Mouse (Mus musculus) forebrain, embryonic 14.5 days (tissue): Measurements from ENCODE around the gene Gm9918. TPM values are rescaled to one million over a fixed set of nuclear protein-coding genes. Genes with fewer than 3 reads are reported as not detected.

Source experiments
- ATAC-seq: fragments of 200-750 bp; cut with Nextera tagmentation; 2 replicates; pipeline ENCODE4 v1.8.0; 2017; ENCODE audit warnings: mild to moderate bottlenecking, moderate library complexity
- DNase-seq: peaks from one replicate; pipeline ENCODE4 v3.0.0-alpha.2; 2015; ENCODE audit warnings: low spot score
- H3K27ac ChIP-seq: fragments of 300-500 bp; sonication (generic); 2 replicates; pipeline ENCODE4 v1.5.1; 2014; ENCODE audit warnings: low read depth, mild to moderate bottlenecking, control low read depth, low read length, moderate library complexity
- H3K27me3 ChIP-seq: fragments of 300-500 bp; sonication (generic); replicated peaks from 2 replicates; pipeline ENCODE4 v1.6.1; 2014; ENCODE audit warnings: low read length, control low read depth, mixed read lengths; ENCODE audit not compliant: control insufficient read depth, insufficient read depth
- H3K36me3 ChIP-seq: fragments of 300-500 bp; sonication (generic); 2 replicates; pipeline ENCODE4 v1.6.1; 2014; ENCODE audit warnings: low read length, control low read depth; ENCODE audit not compliant: control insufficient read depth, insufficient read depth
- H3K4me1 ChIP-seq: fragments of 300-500 bp; sonication (generic); 2 replicates; pipeline ENCODE4 v1.6.1; 2014; ENCODE audit warnings: antibody characterized with exemption, low read length, control low read depth; ENCODE audit not compliant: control insufficient read depth, insufficient read depth
- H3K4me2 ChIP-seq: fragments of 300-500 bp; sonication (generic); 2 replicates; pipeline ENCODE4 v1.6.1; 2014; ENCODE audit warnings: mild to moderate bottlenecking, control low read depth, low read length
- H3K4me3 ChIP-seq: fragments of 300-500 bp; sonication (generic); 2 replicates; pipeline ENCODE4 v1.5.1; 2014; ENCODE audit warnings: low read depth, low read length, control low read depth
- H3K9ac ChIP-seq: fragments of 300-500 bp; sonication (generic); 2 replicates; pipeline ENCODE4 v1.6.1; 2014; ENCODE audit warnings: mild to moderate bottlenecking, low read length, control low read depth, moderate library complexity
- H3K9me3 ChIP-seq: fragments of 300-500 bp; sonication (generic); replicated peaks from 2 replicates; pipeline ENCODE4 v1.6.1; 2016; ENCODE audit warnings: low read length, control low read depth, mixed read lengths; ENCODE audit not compliant: control insufficient read depth
- WGBS: fragments of 180-500 bp; shearing (Covaris S2); extraction: QIAGEN DNeasy Blood & Tissue Kit; methylation state at CpG from one replicate; pipeline ENCODE4 v1.1.7; 2014; 5-methylcytosine and 5-hydroxymethylcytosine counted together
- polyA plus RNA-seq: library from polyadenylated mRNA; unstranded; fragments of >200 nt; fragmentation: Nextera tagmentation; extraction: Ambion mirVana; gene quantifications from 2 replicates; pipeline ENCODE4 v1.2.1, GENCODE M21; 2014

The Gm9918 gene
- polyA plus RNA-seq, 1 experiment from 2014 or later, result not detected

- Histone ChIP-seq H3K36me3 (no peaks in the 10 kb centered on the region), H3K4me1 (peaks cover 15% of the 10 kb centered on the region), H3K9me3 (no peaks in the 10 kb centered on the region), H3K27me3 (peaks cover 42% of the 10 kb centered on the region), H3K9ac (no peak overlapping the region; the same call in 1 of the 2 replicates), H3K4me3 (peak overlapping the region; percentile 52), H3K4me2 (peak overlapping the region; percentile 96), H3K27ac (no peak overlapping the region)
- 10% methylated on average over 18 of the region's 19 CpGs for WGBS
- DNase-seq, result no peak
- ATAC-seq, result no peak
Observed at GRCm38 (mm10) chr15:102244306-102245191, 25.8 kb upstream of the Gm9918 start.

GRCm38 (mm10) chr15:102245461-102245881, 24.9 kb upstream of the Gm9918 start:
- H3K27ac ChIP-seq, result 0 out of 2 replicates have a peak overlapping the region, but pooled peaks have one; percentile 83
- H3K4me2 ChIP-seq, result peak overlapping the region; percentile 96
- ATAC-seq (no peak), DNase-seq (no peak)
- no peaks in the 10 kb centered on the region for H3K9me3 ChIP-seq
- WGBS, result 14% methylated on average over 14 of the region's 14 CpGs
- peak overlapping the region; percentile 64 for H3K9ac ChIP-seq
- peak overlapping the region; percentile 52 for H3K4me3 ChIP-seq
- no peaks in the 10 kb centered on the region for H3K36me3 ChIP-seq
- H3K4me1 ChIP-seq, result peaks cover 15% of the 10 kb centered on the region
- H3K27me3 ChIP-seq, result peaks cover 42% of the 10 kb centered on the region

GRCm38 (mm10) chr15:102245891-102246741, 24.2 kb upstream of the Gm9918 start:
- H3K4me1 ChIP-seq, result peaks cover 15% of the 10 kb centered on the region
- DNase-seq (peak; percentile 90), ATAC-seq (peak; percentile 89)
- no peaks in the 10 kb centered on the region for H3K36me3 ChIP-seq
- H3K27ac ChIP-seq, result peak overlapping the region; percentile 83
- under 1% methylated on average over 37 of the region's 44 CpGs for WGBS
- peaks cover 42% of the 10 kb centered on the region for H3K27me3 ChIP-seq
- H3K9ac ChIP-seq, result peak overlapping the region; percentile 64
- peak overlapping the region; percentile 96 for H3K4me2 ChIP-seq
- H3K4me3 ChIP-seq, result peak overlapping the region; percentile 52
- no peaks in the 10 kb centered on the region for H3K9me3 ChIP-seq

- ATAC-seq (peak; percentile 84), DNase-seq (peak; percentile 96)
- WGBS, result 0% methylated on average over 35 of the region's 35 CpGs
- H3K9ac ChIP-seq, result peak overlapping the region; percentile 64
- no peaks in the 10 kb centered on the region for H3K9me3 ChIP-seq
- no peaks in the 10 kb centered on the region for H3K36me3 ChIP-seq
- H3K4me3 ChIP-seq, result peak overlapping the region; percentile 52
- peak overlapping the region; percentile 96 for H3K4me2 ChIP-seq
- H3K27ac ChIP-seq, result peak overlapping the region; percentile 83
- peaks cover 42% of the 10 kb centered on the region for H3K27me3 ChIP-seq
- peaks cover 15% of the 10 kb centered on the region for H3K4me1 ChIP-seq
Observed at GRCm38 (mm10) chr15:102246866-102247251, 23.5 kb upstream of the Gm9918 start.

GRCm38 (mm10) chr15:102247252-102248130, 22.9 kb upstream of the Gm9918 start:
- ATAC-seq, result peak; percentile 45
- no peaks in the 10 kb centered on the region for H3K36me3 ChIP-seq
- H3K9ac ChIP-seq, result peak overlapping the region; percentile 64
- peak overlapping the region; percentile 52 for H3K4me3 ChIP-seq
- peak overlapping the region; percentile 83; the same call in 1 of the 2 replicates for H3K27ac ChIP-seq
- peak overlapping the region; percentile 96 for H3K4me2 ChIP-seq
- WGBS, result under 1% methylated on average over 59 of the region's 65 CpGs
- peaks cover 42% of the 10 kb centered on the region for H3K27me3 ChIP-seq
- no peaks in the 10 kb centered on the region for H3K9me3 ChIP-seq
- peak; percentile 50 for DNase-seq
- peaks cover 15% of the 10 kb centered on the region for H3K4me1 ChIP-seq

- Histone ChIP-seq H3K36me3 (no peaks in the 10 kb centered on the region), H3K27ac (no peak overlapping the region), H3K4me3 (peak overlapping the region; percentile 52), H3K4me1 (peaks cover 13% of the 10 kb centered on the region), H3K27me3 (peaks cover 34% of the 10 kb centered on the region), H3K9ac (peak overlapping the region; percentile 64), H3K9me3 (no peaks in the 10 kb centered on the region), H3K4me2 (peak overlapping the region; percentile 96)
- 8% methylated on average over 8 of the region's 8 CpGs for WGBS
- ATAC-seq (no peak), DNase-seq (peak; percentile 25)
Observed at GRCm38 (mm10) chr15:102248131-102248811, 22.1 kb upstream of the Gm9918 start.

GRCm38 (mm10) chr15:102248812-102249191, 21.6 kb upstream of the Gm9918 start:
- H3K9me3 ChIP-seq, result no peaks in the 10 kb centered on the region
- H3K4me3 ChIP-seq, result no peak overlapping the region
- H3K27me3 ChIP-seq, result peaks cover 29% of the 10 kb centered on the region
- WGBS, result 8% methylated on average over 3 of the region's 3 CpGs
- no peak overlapping the region; the same call in 1 of the 2 replicates for H3K9ac ChIP-seq
- no peak overlapping the region for H3K27ac ChIP-seq
- H3K4me1 ChIP-seq, result peaks cover 13% of the 10 kb centered on the region
- no peak for DNase-seq
- H3K36me3 ChIP-seq, result no peaks in the 10 kb centered on the region
- no peak overlapping the region for H3K4me2 ChIP-seq
- no peak for ATAC-seq
